Mouse (Mus musculus): Measurements from ENCODE around the gene AC109138.7. TPM values are rescaled to one million over a fixed set of nuclear protein-coding genes. Genes with fewer than 3 reads are reported as not detected.

The AC109138.7 gene
- polyA plus RNA-seq, 1 experiment from 2014 or later: not detected

- WGBS: 53% methylated on average over 4 of the region's 4 CpGs
- Histone ChIP-seq H3K9me3 (ENCODE audit: control insufficient read depth, low read length) (no peaks in the 10 kb centered on the region), H3K36me3 (ENCODE audit: control insufficient read depth, insufficient read depth, low read length) (peaks cover 28% of the 10 kb centered on the region), H3K27me3 (replicated peaks; ENCODE audit: control insufficient read depth, insufficient read depth, low read length) (no peaks in the 10 kb centered on the region), H3K27ac (replicated peaks; ENCODE audit: low read depth, low read length) (peak within 1 kb of the TSS; percentile 91), H3K4me1 (ENCODE audit: control insufficient read depth, insufficient read depth, low read length) (peaks cover 17% of the 10 kb centered on the region), H3K9ac (ENCODE audit: low read depth, low read length) (peak within 1 kb of the TSS; percentile 96), H3K4me3 (ENCODE audit: low read depth, low read length) (peak within 1 kb of the TSS; percentile 94), H3K4me2 (ENCODE audit: low read depth, low read length) (peak within 1 kb of the TSS; percentile 91)
- DNase-seq (ENCODE audit: low spot score) (no peak), ATAC-seq (ENCODE audit: low read depth) (no peak)
These were observed 23.3 kb upstream of the AC109138.7 start, which contains the start of gene Tbc1d10c for GRCm38 (mm10) chr19:4190831-4191334. Tbc1d10c (minus strand) TSS chr19:4191284.

GRCm38 (mm10) chr19:4191528-4192250 lies 22.5 kb upstream of the AC109138.7 start, which contains the start of gene Ppp1ca:
Ppp1ca (plus strand) TSS chr19:4192065.
- H3K9ac ChIP-seq (ENCODE audit: low read depth, low read length): peak within 1 kb of the TSS; percentile 96
- peak within 1 kb of the TSS; percentile 91 for H3K4me2 ChIP-seq (ENCODE audit: low read depth, low read length)
- peaks cover 34% of the 10 kb centered on the region for H3K36me3 ChIP-seq (ENCODE audit: control insufficient read depth, insufficient read depth, low read length)
- DNase-seq (ENCODE audit: low spot score) (peak; percentile 96), ATAC-seq (ENCODE audit: low read depth) (peak; percentile 93)
- H3K27me3 ChIP-seq (replicated peaks; ENCODE audit: control insufficient read depth, insufficient read depth, low read length): no peaks in the 10 kb centered on the region
- peak within 1 kb of the TSS; percentile 94 for H3K4me3 ChIP-seq (ENCODE audit: low read depth, low read length)
- no peaks in the 10 kb centered on the region for H3K9me3 ChIP-seq (ENCODE audit: control insufficient read depth, low read length)
- H3K4me1 ChIP-seq (ENCODE audit: control insufficient read depth, insufficient read depth, low read length): peaks cover 17% of the 10 kb centered on the region
- H3K27ac ChIP-seq (replicated peaks; ENCODE audit: low read depth, low read length): peak within 1 kb of the TSS; percentile 91
- 8% methylated on average over 30 of the region's 47 CpGs for WGBS

GRCm38 (mm10) chr19:4192251-4192985 lies 21.7 kb upstream of the AC109138.7 start:
- peak; percentile 53 for DNase-seq (ENCODE audit: low spot score)
- peak; percentile 45; the same call in 1 of the 2 replicates for ATAC-seq (ENCODE audit: low read depth)
- H3K36me3 ChIP-seq (ENCODE audit: control insufficient read depth, insufficient read depth, low read length): peaks cover 42% of the 10 kb centered on the region
- H3K27me3 ChIP-seq (replicated peaks; ENCODE audit: control insufficient read depth, insufficient read depth, low read length): no peaks in the 10 kb centered on the region
- under 1% methylated on average over 20 of the region's 52 CpGs for WGBS
- H3K4me3 ChIP-seq (ENCODE audit: low read depth, low read length): peak overlapping the region; percentile 94
- peak overlapping the region; percentile 91 for H3K4me2 ChIP-seq (ENCODE audit: low read depth, low read length)
- H3K9me3 ChIP-seq (ENCODE audit: control insufficient read depth, low read length): no peaks in the 10 kb centered on the region
- H3K27ac ChIP-seq (replicated peaks; ENCODE audit: low read depth, low read length): peak overlapping the region; percentile 91
- peak overlapping the region; percentile 96 for H3K9ac ChIP-seq (ENCODE audit: low read depth, low read length)
- peaks cover 17% of the 10 kb centered on the region for H3K4me1 ChIP-seq (ENCODE audit: control insufficient read depth, insufficient read depth, low read length)

- peaks cover 17% of the 10 kb centered on the region for H3K4me1 ChIP-seq (ENCODE audit: control insufficient read depth, insufficient read depth, low read length)
These were observed 21.0 kb upstream of the AC109138.7 start for GRCm38 (mm10) chr19:4193129-4193528.

GRCm38 (mm10) chr19:4194021-4194724 lies 20.0 kb upstream of the AC109138.7 start:
- no peaks in the 10 kb centered on the region for H3K9me3 ChIP-seq (ENCODE audit: control insufficient read depth, low read length)
- H3K27me3 ChIP-seq (replicated peaks; ENCODE audit: control insufficient read depth, insufficient read depth, low read length): no peaks in the 10 kb centered on the region
- no peak overlapping the region for H3K27ac ChIP-seq (replicated peaks; ENCODE audit: low read depth, low read length)
- DNase-seq (ENCODE audit: low spot score) (no peak), ATAC-seq (ENCODE audit: low read depth) (no peak)
- peaks cover 17% of the 10 kb centered on the region for H3K4me1 ChIP-seq (ENCODE audit: control insufficient read depth, insufficient read depth, low read length)
- peaks cover 58% of the 10 kb centered on the region for H3K36me3 ChIP-seq (ENCODE audit: control insufficient read depth, insufficient read depth, low read length)
- no peak overlapping the region for H3K4me3 ChIP-seq (ENCODE audit: low read depth, low read length)
- no peak overlapping the region for H3K4me2 ChIP-seq (ENCODE audit: low read depth, low read length)
- H3K9ac ChIP-seq (ENCODE audit: low read depth, low read length): peak overlapping the region; percentile 6; the same call in 1 of the 2 replicates
- WGBS: 87% methylated on average over 8 of the region's 8 CpGs

More at GRCm38 (mm10) chr19:4193129-4193528, 21.0 kb upstream of the AC109138.7 start:
- Histone ChIP-seq H3K27me3 (replicated peaks; ENCODE audit: control insufficient read depth, insufficient read depth, low read length) (no peaks in the 10 kb centered on the region), H3K9ac (ENCODE audit: low read depth, low read length) (peak overlapping the region; percentile 96), H3K27ac (replicated peaks; ENCODE audit: low read depth, low read length) (no peak overlapping the region), H3K4me3 (ENCODE audit: low read depth, low read length) (peak overlapping the region; percentile 94), H3K9me3 (ENCODE audit: control insufficient read depth, low read length) (no peaks in the 10 kb centered on the region), H3K36me3 (ENCODE audit: control insufficient read depth, insufficient read depth, low read length) (peaks cover 47% of the 10 kb centered on the region), H3K4me2 (ENCODE audit: low read depth, low read length) (peak overlapping the region; percentile 91)
- DNase-seq (ENCODE audit: low spot score) (no peak), ATAC-seq (ENCODE audit: low read depth) (no peak)
- WGBS: 64% methylated on average over 6 of the region's 6 CpGs

GRCm38 (mm10) chr19:4194776-4195650 lies 19.1 kb upstream of the AC109138.7 start:
- Histone ChIP-seq H3K4me1 (ENCODE audit: control insufficient read depth, insufficient read depth, low read length) (peaks cover 17% of the 10 kb centered on the region), H3K4me2 (ENCODE audit: low read depth, low read length) (no peak overlapping the region), H3K27me3 (replicated peaks; ENCODE audit: control insufficient read depth, insufficient read depth, low read length) (no peaks in the 10 kb centered on the region), H3K9ac (ENCODE audit: low read depth, low read length) (no peak overlapping the region; the same call in 1 of the 2 replicates), H3K9me3 (ENCODE audit: control insufficient read depth, low read length) (no peaks in the 10 kb centered on the region), H3K4me3 (ENCODE audit: low read depth, low read length) (no peak overlapping the region), H3K27ac (replicated peaks; ENCODE audit: low read depth, low read length) (no peak overlapping the region), H3K36me3 (ENCODE audit: control insufficient read depth, insufficient read depth, low read length) (peaks cover 66% of the 10 kb centered on the region)
- WGBS: 81% methylated on average over 12 of the region's 12 CpGs
- DNase-seq (ENCODE audit: low spot score): no peak
- ATAC-seq (ENCODE audit: low read depth): no peak

GRCm38 (mm10) chr19:4196048-4196447 lies 18.1 kb upstream of the AC109138.7 start:
- 51% methylated on average over 2 of the region's 2 CpGs for WGBS
- H3K4me3 ChIP-seq (ENCODE audit: low read depth, low read length): no peak overlapping the region
- H3K27me3 ChIP-seq (replicated peaks; ENCODE audit: control insufficient read depth, insufficient read depth, low read length): no peaks in the 10 kb centered on the region
- no peak overlapping the region for H3K27ac ChIP-seq (replicated peaks; ENCODE audit: low read depth, low read length)
- no peaks in the 10 kb centered on the region for H3K9me3 ChIP-seq (ENCODE audit: control insufficient read depth, low read length)
- no peak overlapping the region for H3K4me2 ChIP-seq (ENCODE audit: low read depth, low read length)
- DNase-seq (ENCODE audit: low spot score) (no peak), ATAC-seq (ENCODE audit: low read depth) (no peak)
- no peak overlapping the region for H3K9ac ChIP-seq (ENCODE audit: low read depth, low read length)
- peaks cover 69% of the 10 kb centered on the region for H3K36me3 ChIP-seq (ENCODE audit: control insufficient read depth, insufficient read depth, low read length)
- H3K4me1 ChIP-seq (ENCODE audit: control insufficient read depth, insufficient read depth, low read length): peaks cover 23% of the 10 kb centered on the region
